Mouse (Mus musculus) C2C12 (cell line): Measurements from ENCODE around the gene Tspan32.

Experiments used
- CEBPB ChIP-seq: IDR thresholded peaks from one replicate; pipeline ENCODE4 v1.6.1; 2011; ENCODE audit warnings: low read depth, mild to moderate bottlenecking, control low read depth, moderate library complexity
- CTCF ChIP-seq: IDR thresholded peaks from one replicate; pipeline ENCODE4 v1.5.1; 2011; ENCODE audit not compliant: control insufficient read depth, insufficient read depth, insufficient read length
- FOSL1 ChIP-seq: IDR thresholded peaks from one replicate; pipeline ENCODE4 v1.8.0; 2011; ENCODE audit warnings: mild to moderate bottlenecking, low read length; ENCODE audit not compliant: poor library complexity, insufficient read depth, severe bottlenecking
- MAX ChIP-seq: IDR thresholded peaks from one replicate; pipeline ENCODE4 v1.6.1; 2011; ENCODE audit warnings: mild to moderate bottlenecking, control low read depth
- MYOD1 ChIP-seq: IDR thresholded peaks from one replicate; pipeline ENCODE4 v1.6.1; 2011; ENCODE audit warnings: low read depth; ENCODE audit not compliant: control insufficient read depth, insufficient read length
- MYOG ChIP-seq: IDR thresholded peaks from one replicate; pipeline ENCODE4 v1.6.1; 2011; ENCODE audit not compliant: control insufficient read depth, insufficient read length; ENCODE audit errors: extremely low read depth
- USF1 ChIP-seq: IDR thresholded peaks from one replicate; pipeline ENCODE4 v1.6.1; 2011; ENCODE audit warnings: low read depth, mild to moderate bottlenecking, control low read depth, moderate library complexity

DNA sequence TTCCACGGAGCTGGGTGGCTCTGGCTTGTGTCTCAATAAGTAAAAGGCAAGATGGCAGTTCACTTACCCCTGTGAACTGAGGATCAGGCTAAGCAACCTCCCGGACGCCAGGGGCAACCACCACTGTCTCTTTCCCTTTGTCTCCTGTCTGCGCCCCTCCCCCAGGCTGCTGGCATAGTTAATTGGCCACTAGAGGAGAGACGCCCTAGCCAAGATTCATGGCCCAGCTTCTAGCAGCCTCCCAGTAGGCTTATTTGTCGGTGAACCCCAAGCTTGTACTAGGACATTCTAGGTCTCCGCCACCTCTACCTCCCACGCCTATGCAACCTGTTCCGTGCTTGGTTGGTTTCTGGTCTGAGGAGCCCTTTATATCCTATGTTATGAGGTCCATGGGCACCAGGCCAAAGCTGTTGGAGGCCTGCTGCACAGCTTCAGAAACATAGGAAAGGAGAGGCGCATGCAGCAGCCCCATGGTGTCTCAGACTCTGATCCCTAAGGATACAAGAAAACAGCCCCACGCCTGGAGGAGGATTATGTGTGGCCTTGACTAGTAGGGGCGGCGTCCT is 63.6 kb downstream of the Tspan32 start:
- TF ChIP-seq CTCF = no peak
- no peak for TF ChIP-seq USF1
- no peak for TF ChIP-seq CEBPB
- TF ChIP-seq MYOD1 = no peak
- no peak for TF ChIP-seq MAX
- TF ChIP-seq MYOG = no peak
- TF ChIP-seq FOSL1 = no peak
